Mouse (Mus musculus): ENCODE results near the gene Ugt1a9. TPM values are rescaled to one million over a fixed set of nuclear protein-coding genes. Genes with fewer than 3 reads are reported as not detected.
A peak's percentile ranks its signal among the peaks of the same experiment; 100 is the strongest.

Ugt1a9 gene
- polyA plus RNA-seq, 1 experiment from 2014 or later: not detected

DNA sequence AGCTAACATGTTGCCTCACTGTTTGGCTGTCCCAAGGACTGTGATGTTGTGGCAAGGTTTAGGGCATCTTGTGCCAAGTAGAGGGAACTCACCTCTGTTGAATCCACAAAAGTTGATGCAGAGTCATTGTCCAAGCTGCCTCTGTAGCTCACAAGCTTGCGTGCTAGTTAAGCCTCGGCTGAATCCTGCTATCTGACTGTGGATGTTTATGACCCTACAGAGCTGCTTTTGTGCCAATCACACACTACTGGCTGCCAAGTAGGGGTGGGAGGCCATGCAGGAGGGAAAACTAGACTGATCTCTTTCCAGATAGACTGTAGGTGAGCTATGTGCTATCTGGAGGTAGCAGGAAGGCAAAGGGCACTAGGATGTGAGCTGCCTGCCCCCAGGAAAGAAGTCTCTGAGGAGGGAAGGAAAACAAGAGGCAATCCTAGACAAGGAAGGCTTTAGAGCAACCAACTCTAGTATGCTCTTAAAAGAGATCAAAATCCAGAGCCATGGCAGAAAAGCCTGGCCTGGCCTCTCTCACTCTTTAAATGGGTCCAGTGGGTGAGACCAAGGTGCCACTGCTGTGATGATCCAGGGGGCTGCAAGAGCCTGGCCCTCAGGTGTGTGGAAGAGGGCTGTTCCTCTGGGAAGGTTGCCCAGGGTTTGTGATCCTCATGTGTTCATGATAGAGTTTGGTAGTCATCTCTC is 143.3 kb downstream of the Ugt1a9 start:
- WGBS: 83% methylated on average over 2 of the region's 2 CpGs
- H3K9me3 ChIP-seq (ENCODE audit: control insufficient read depth, low read length): peaks cover 53% of the 10 kb centered on the region
- H3K4me2 ChIP-seq (replicated peaks): no peak overlapping the region
- no peaks in the 10 kb centered on the region for H3K4me1 ChIP-seq (replicated peaks; ENCODE audit: control insufficient read depth, insufficient read depth, low read length)
- no peaks in the 10 kb centered on the region for H3K36me3 ChIP-seq (replicated peaks; ENCODE audit: control insufficient read depth, insufficient read depth)
- no peak overlapping the region for H3K9ac ChIP-seq
- no peak overlapping the region for H3K4me3 ChIP-seq (replicated peaks; ENCODE audit: low read length)
- ATAC-seq (ENCODE audit: low FRiP score): peak; percentile 26
- H3K27ac ChIP-seq: no peak overlapping the region
- DNase-seq (ENCODE audit: low spot score): peak; percentile 22
- no peaks in the 10 kb centered on the region for H3K27me3 ChIP-seq (ENCODE audit: control insufficient read depth, insufficient read depth, low read length)

DNA sequence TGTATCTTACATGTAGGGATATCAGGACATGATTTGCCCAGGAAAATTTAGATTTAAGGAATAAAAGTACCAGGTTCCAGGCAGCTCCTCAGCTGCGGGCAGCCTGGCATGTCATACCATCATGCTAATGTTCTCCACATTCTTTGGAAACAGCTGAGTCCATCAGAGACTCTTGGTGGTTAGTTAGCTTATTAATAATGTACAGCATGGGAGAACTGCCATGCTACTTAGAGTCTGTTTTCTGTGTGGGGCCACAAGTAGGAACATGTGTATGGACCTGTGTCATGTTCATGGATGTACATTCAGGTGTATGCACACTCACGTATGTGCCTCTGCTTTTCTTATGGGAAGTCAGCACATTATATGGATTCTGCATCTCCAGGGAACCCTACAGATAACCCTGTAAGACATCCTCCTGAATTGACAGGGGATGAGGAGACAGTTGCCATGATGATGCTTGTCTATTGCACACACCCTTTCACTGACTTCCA is 143.9 kb downstream of the Ugt1a9 start:
- no peaks in the 10 kb centered on the region for H3K27me3 ChIP-seq (ENCODE audit: control insufficient read depth, insufficient read depth, low read length)
- H3K4me3 ChIP-seq (replicated peaks; ENCODE audit: low read length): no peak overlapping the region
- DNase-seq (ENCODE audit: low spot score) (peak; percentile 23), ATAC-seq (ENCODE audit: low FRiP score) (0 out of 2 replicates have a peak, but pooled peaks have one; percentile 2)
- peaks cover 53% of the 10 kb centered on the region for H3K9me3 ChIP-seq (ENCODE audit: control insufficient read depth, low read length)
- WGBS: 81% methylated on average over 2 of the region's 2 CpGs
- H3K36me3 ChIP-seq (replicated peaks; ENCODE audit: control insufficient read depth, insufficient read depth): no peaks in the 10 kb centered on the region
- H3K4me2 ChIP-seq (replicated peaks): no peak overlapping the region
- no peaks in the 10 kb centered on the region for H3K4me1 ChIP-seq (replicated peaks; ENCODE audit: control insufficient read depth, insufficient read depth, low read length)
- H3K9ac ChIP-seq: no peak overlapping the region
- no peak overlapping the region for H3K27ac ChIP-seq

GRCm38 (mm10) chr1:88215466-88216380 is 145.1 kb downstream of the Ugt1a9 start:
- peak; percentile 27 for DNase-seq (ENCODE audit: low spot score)
- 73% methylated on average over 10 of the region's 10 CpGs for WGBS
- no peaks in the 10 kb centered on the region for H3K27me3 ChIP-seq (ENCODE audit: control insufficient read depth, insufficient read depth, low read length)
- 0 out of 2 replicates have a peak, but pooled peaks have one; percentile 0 for ATAC-seq (ENCODE audit: low FRiP score)
- H3K36me3 ChIP-seq (replicated peaks; ENCODE audit: control insufficient read depth, insufficient read depth): no peaks in the 10 kb centered on the region
- H3K4me1 ChIP-seq (replicated peaks; ENCODE audit: control insufficient read depth, insufficient read depth, low read length): no peaks in the 10 kb centered on the region
- no peak overlapping the region for H3K27ac ChIP-seq
- peaks cover 50% of the 10 kb centered on the region for H3K9me3 ChIP-seq (ENCODE audit: control insufficient read depth, low read length)
- no peak overlapping the region for H3K4me3 ChIP-seq (replicated peaks; ENCODE audit: low read length)
- H3K9ac ChIP-seq: no peak overlapping the region
- no peak overlapping the region for H3K4me2 ChIP-seq (replicated peaks)

DNA sequence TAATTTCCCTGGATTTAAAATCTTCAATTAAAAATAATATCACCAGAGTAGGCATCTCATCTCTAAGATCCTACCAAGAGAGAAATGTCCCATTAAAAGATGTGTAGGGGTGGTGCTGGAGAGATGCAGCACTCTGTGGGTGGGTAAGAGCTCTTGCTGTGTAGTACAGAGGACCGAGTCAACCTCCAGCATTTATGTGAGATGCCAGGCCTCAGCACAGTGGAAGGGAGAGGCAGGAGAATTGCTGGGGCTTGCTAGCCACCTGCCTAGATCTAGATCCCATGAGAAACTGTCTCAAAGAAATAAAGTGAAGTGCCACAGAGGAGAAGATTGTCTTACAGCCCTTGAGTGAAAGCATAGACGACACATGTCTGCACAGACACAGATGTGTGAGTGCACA is 146.0 kb downstream of the Ugt1a9 start:
- 56% methylated on average over 2 of the region's 2 CpGs for WGBS
- H3K4me3 ChIP-seq (replicated peaks; ENCODE audit: low read length): no peak overlapping the region
- H3K36me3 ChIP-seq (replicated peaks; ENCODE audit: control insufficient read depth, insufficient read depth): no peaks in the 10 kb centered on the region
- H3K27me3 ChIP-seq (ENCODE audit: control insufficient read depth, insufficient read depth, low read length): no peaks in the 10 kb centered on the region
- H3K27ac ChIP-seq: no peak overlapping the region
- H3K9me3 ChIP-seq (ENCODE audit: control insufficient read depth, low read length): peaks cover 46% of the 10 kb centered on the region
- no peak for ATAC-seq (ENCODE audit: low FRiP score)
- DNase-seq (ENCODE audit: low spot score): no peak
- H3K4me1 ChIP-seq (replicated peaks; ENCODE audit: control insufficient read depth, insufficient read depth, low read length): no peaks in the 10 kb centered on the region
- H3K4me2 ChIP-seq (replicated peaks): no peak overlapping the region
- no peak overlapping the region for H3K9ac ChIP-seq

DNA sequence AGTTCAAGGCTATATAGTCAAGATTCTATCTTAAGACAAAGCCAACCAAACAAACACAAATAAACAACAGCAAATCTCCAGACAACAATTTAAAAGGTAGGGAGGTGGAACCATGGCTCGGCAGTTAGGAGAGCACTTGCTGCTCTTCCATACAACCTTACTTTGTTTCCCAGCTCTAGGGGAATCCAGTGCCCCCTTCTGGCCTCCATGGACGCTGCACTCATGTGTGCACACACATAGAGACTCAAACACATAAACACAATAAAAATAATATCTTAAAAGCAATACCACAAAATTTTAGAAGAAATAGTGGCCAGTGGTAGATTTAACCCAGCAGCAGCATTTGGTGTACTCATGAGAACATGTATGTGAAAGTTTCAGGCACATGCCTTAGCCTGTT is 146.5 kb downstream of the Ugt1a9 start:
- Histone ChIP-seq H3K4me2 (replicated peaks) (no peak overlapping the region), H3K27ac (no peak overlapping the region), H3K27me3 (ENCODE audit: control insufficient read depth, insufficient read depth, low read length) (no peaks in the 10 kb centered on the region), H3K9ac (no peak overlapping the region), H3K36me3 (replicated peaks; ENCODE audit: control insufficient read depth, insufficient read depth) (no peaks in the 10 kb centered on the region), H3K4me1 (replicated peaks; ENCODE audit: control insufficient read depth, insufficient read depth, low read length) (no peaks in the 10 kb centered on the region), H3K9me3 (ENCODE audit: control insufficient read depth, low read length) (peaks cover 44% of the 10 kb centered on the region), H3K4me3 (replicated peaks; ENCODE audit: low read length) (no peak overlapping the region)
- WGBS: 67% methylated on average over 2 of the region's 2 CpGs
- ATAC-seq (ENCODE audit: low FRiP score): no peak
- DNase-seq (ENCODE audit: low spot score): peak; percentile 31

DNA sequence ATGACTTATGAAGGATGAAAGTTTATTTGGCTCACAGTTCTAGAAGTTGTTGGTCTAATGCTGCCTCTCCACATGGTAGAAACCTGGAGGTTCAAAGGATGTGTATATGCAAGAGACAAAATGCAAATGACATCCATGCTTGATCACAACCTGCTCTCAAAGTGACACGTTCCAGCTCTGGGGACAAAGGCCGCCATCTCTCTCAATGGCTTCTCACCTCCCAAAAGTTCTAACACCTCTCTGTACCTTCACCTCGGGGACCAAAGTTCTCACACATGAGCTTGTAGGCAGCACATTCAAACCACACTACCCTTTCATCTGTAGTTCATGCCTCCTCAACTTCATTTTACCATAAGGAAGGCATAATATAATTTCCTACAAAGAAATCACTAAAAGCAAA is 147.0 kb downstream of the Ugt1a9 start:
- 39% methylated on average over 3 of the region's 3 CpGs for WGBS
- Histone ChIP-seq H3K36me3 (replicated peaks; ENCODE audit: control insufficient read depth, insufficient read depth) (no peaks in the 10 kb centered on the region), H3K27me3 (ENCODE audit: control insufficient read depth, insufficient read depth, low read length) (no peaks in the 10 kb centered on the region), H3K4me3 (replicated peaks; ENCODE audit: low read length) (no peak overlapping the region), H3K9ac (no peak overlapping the region), H3K27ac (no peak overlapping the region), H3K4me2 (replicated peaks) (no peak overlapping the region), H3K4me1 (replicated peaks; ENCODE audit: control insufficient read depth, insufficient read depth, low read length) (no peaks in the 10 kb centered on the region), H3K9me3 (ENCODE audit: control insufficient read depth, low read length) (peaks cover 42% of the 10 kb centered on the region)
- DNase-seq (ENCODE audit: low spot score): no peak
- no peak for ATAC-seq (ENCODE audit: low FRiP score)

GRCm38 (mm10) chr1:88218051-88218450 is 147.5 kb downstream of the Ugt1a9 start:
- H3K9ac ChIP-seq: no peak overlapping the region
- H3K27ac ChIP-seq: no peak overlapping the region
- H3K4me3 ChIP-seq (replicated peaks; ENCODE audit: low read length): no peak overlapping the region
- H3K4me2 ChIP-seq (replicated peaks): no peak overlapping the region
- H3K4me1 ChIP-seq (replicated peaks; ENCODE audit: control insufficient read depth, insufficient read depth, low read length): no peaks in the 10 kb centered on the region
- no peak for ATAC-seq (ENCODE audit: low FRiP score)
- peaks cover 38% of the 10 kb centered on the region for H3K9me3 ChIP-seq (ENCODE audit: control insufficient read depth, low read length)
- H3K36me3 ChIP-seq (replicated peaks; ENCODE audit: control insufficient read depth, insufficient read depth): no peaks in the 10 kb centered on the region
- DNase-seq (ENCODE audit: low spot score): no peak
- no peaks in the 10 kb centered on the region for H3K27me3 ChIP-seq (ENCODE audit: control insufficient read depth, insufficient read depth, low read length)
- 74% methylated on average over 9 of the region's 9 CpGs for WGBS

DNA sequence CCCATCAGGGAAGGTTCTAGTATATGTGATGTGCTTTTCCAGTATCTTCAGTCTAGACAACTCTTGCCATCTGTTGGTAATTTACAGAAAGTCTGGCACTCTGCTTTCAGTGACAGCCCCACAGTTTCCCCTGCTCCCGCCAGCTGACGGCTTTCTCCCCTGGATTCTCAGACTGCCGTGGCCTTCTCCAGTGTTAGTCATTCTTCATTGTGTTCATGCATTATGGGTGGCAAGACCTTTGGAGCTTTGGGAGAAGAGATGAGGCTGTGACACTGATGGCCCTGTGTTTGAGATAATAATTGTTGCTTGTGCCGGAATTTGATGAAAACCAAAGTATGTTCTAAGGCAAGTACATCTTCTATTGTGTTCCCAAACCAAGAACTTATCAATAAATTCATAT is 148.0 kb downstream of the Ugt1a9 start:
- Histone ChIP-seq H3K27me3 (ENCODE audit: control insufficient read depth, insufficient read depth, low read length) (no peaks in the 10 kb centered on the region), H3K27ac (no peak overlapping the region), H3K9ac (no peak overlapping the region), H3K4me2 (replicated peaks) (no peak overlapping the region), H3K4me1 (replicated peaks; ENCODE audit: control insufficient read depth, insufficient read depth, low read length) (no peaks in the 10 kb centered on the region), H3K4me3 (replicated peaks; ENCODE audit: low read length) (no peak overlapping the region), H3K36me3 (replicated peaks; ENCODE audit: control insufficient read depth, insufficient read depth) (no peaks in the 10 kb centered on the region), H3K9me3 (ENCODE audit: control insufficient read depth, low read length) (peaks cover 32% of the 10 kb centered on the region)
- DNase-seq (ENCODE audit: low spot score) (no peak), ATAC-seq (ENCODE audit: low FRiP score) (no peak)
- WGBS: 51% methylated on average over 4 of the region's 4 CpGs

DNA sequence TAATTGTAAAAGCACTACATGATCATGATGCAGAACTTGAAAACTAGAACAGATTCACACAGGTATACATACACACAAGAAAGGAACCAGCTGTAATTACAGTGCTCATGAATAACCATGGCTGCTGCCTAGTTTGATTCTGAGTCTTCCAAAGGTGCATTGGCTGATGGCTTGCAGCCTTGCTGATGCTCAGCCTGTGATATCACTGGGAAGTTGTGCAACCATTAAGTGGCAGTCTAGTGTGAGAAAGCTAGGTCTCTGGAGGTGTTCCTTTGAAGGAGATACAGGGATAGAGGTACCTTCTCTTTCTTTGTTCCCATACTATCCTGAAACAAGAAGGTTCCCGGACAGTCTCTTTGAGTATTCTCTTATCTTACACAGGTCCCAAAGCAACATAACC is 148.5 kb downstream of the Ugt1a9 start:
- H3K36me3 ChIP-seq (replicated peaks; ENCODE audit: control insufficient read depth, insufficient read depth): no peaks in the 10 kb centered on the region
- WGBS: 25% methylated on average over 1 of the region's 1 CpGs
- no peak overlapping the region for H3K4me3 ChIP-seq (replicated peaks; ENCODE audit: low read length)
- no peak for ATAC-seq (ENCODE audit: low FRiP score)
- H3K9ac ChIP-seq: no peak overlapping the region
- peaks cover 28% of the 10 kb centered on the region for H3K9me3 ChIP-seq (ENCODE audit: control insufficient read depth, low read length)
- no peak overlapping the region for H3K27ac ChIP-seq
- DNase-seq (ENCODE audit: low spot score): peak; percentile 24
- no peak overlapping the region for H3K4me2 ChIP-seq (replicated peaks)
- H3K4me1 ChIP-seq (replicated peaks; ENCODE audit: control insufficient read depth, insufficient read depth, low read length): no peaks in the 10 kb centered on the region
- no peaks in the 10 kb centered on the region for H3K27me3 ChIP-seq (ENCODE audit: control insufficient read depth, insufficient read depth, low read length)
